Mouse (Mus musculus) liver, postnatal 0 days (tissue): Measurements from ENCODE around the gene Mob3b. TPM values are rescaled to one million over a fixed set of nuclear protein-coding genes. Genes with fewer than 3 reads are reported as not detected.
A peak's percentile ranks its signal among the peaks of the same experiment; 100 is the strongest.

Experiments
- ATAC-seq: fragments of 200-750 bp; cut with Nextera tagmentation; 2 replicates; pipeline ENCODE4 v1.8.0; 2017; ENCODE audit warnings: mild to moderate bottlenecking, moderate library complexity
- DNase-seq: peaks from one replicate; pipeline ENCODE4 v3.0.0-alpha.2; 2016
- H3K27ac ChIP-seq: fragments of 300-500 bp; sonication (generic); 2 replicates; pipeline ENCODE4 v1.5.1; 2014; ENCODE audit warnings: antibody characterized with exemption, moderate library complexity, mild to moderate bottlenecking, low read depth
- H3K27me3 ChIP-seq: fragments of 300-500 bp; sonication (generic); 2 replicates; pipeline ENCODE4 v1.6.1; 2014; ENCODE audit warnings: low read length, control low read depth, mixed read lengths; ENCODE audit not compliant: insufficient read depth
- H3K36me3 ChIP-seq: fragments of 300-500 bp; sonication (generic); replicated peaks from 2 replicates; pipeline ENCODE4 v1.6.1; 2014; ENCODE audit warnings: mild to moderate bottlenecking, control low read depth, low read length, moderate library complexity, mixed read lengths; ENCODE audit not compliant: insufficient read depth
- H3K4me1 ChIP-seq: fragments of 300-500 bp; sonication (generic); 2 replicates; pipeline ENCODE4 v1.6.1; 2014; ENCODE audit warnings: antibody characterized with exemption, mild to moderate bottlenecking, control low read depth; ENCODE audit not compliant: insufficient read depth
- H3K4me2 ChIP-seq: fragments of 300-500 bp; sonication (generic); 2 replicates; pipeline ENCODE4 v1.6.1; 2014; ENCODE audit warnings: low read depth, mild to moderate bottlenecking, low read length, moderate library complexity, mixed read lengths
- H3K4me3 ChIP-seq: fragments of 300-500 bp; sonication (generic); 2 replicates; pipeline ENCODE4 v1.5.1; 2014; ENCODE audit warnings: low read depth, low read length
- H3K9ac ChIP-seq: fragments of 300-500 bp; sonication (generic); replicated peaks from 2 replicates; pipeline ENCODE4 v1.6.1; 2014; ENCODE audit warnings: mild to moderate bottlenecking, moderate library complexity
- H3K9me3 ChIP-seq: fragments of 300-500 bp; sonication (generic); 2 replicates; pipeline ENCODE4 v1.6.1; 2016; ENCODE audit warnings: mild to moderate bottlenecking, control low read depth, low read length, mixed read lengths
- CTCF ChIP-seq: sonication (generic); IDR thresholded peaks from 2 replicates; pipeline ENCODE4 v1.5.1; 2016; ENCODE audit warnings: antibody characterized with exemption, low read depth
- EP300 ChIP-seq: IDR thresholded peaks from 2 replicates; pipeline ENCODE4 v1.6.1; 2016; ENCODE audit warnings: antibody characterized with exemption, low read depth, mild to moderate bottlenecking
- WGBS: fragments of 180-500 bp; shearing (Covaris S2); extraction: QIAGEN DNeasy Blood & Tissue Kit; methylation state at CpG from one replicate; pipeline ENCODE4 v1.1.7; 2014; ENCODE audit not compliant: insufficient replicate concordance; 5-methylcytosine and 5-hydroxymethylcytosine counted together
- polyA plus RNA-seq: library from polyadenylated mRNA; unstranded; fragments of >200 nt; fragmentation: Nextera tagmentation; extraction: Ambion mirVana; gene quantifications from 2 replicates; pipeline ENCODE4 v1.2.1, GENCODE M21; 2015

Mob3b gene
- polyA plus RNA-seq, 1 experiment from 2014 or later, result 13.6 TPM

- Histone ChIP-seq H3K4me3 (no peak overlapping the region), H3K9ac (no peak overlapping the region; the same call in 1 of the 2 replicates), H3K36me3 (no peaks in the 10 kb centered on the region), H3K9me3 (no peaks in the 10 kb centered on the region), H3K27me3 (no peaks in the 10 kb centered on the region), H3K4me2 (peak overlapping the region; percentile 35; the same call in 1 of the 2 replicates), H3K27ac (peak overlapping the region; percentile 51; the same call in 1 of the 2 replicates), H3K4me1 (peaks cover 18% of the 10 kb centered on the region)
- DNase-seq (no peak), ATAC-seq (no peak)
- no peak for TF ChIP-seq CTCF
- TF ChIP-seq EP300, result no peak
- WGBS, result 52% methylated on average over 3 of the region's 3 CpGs
Observed at GRCm38 (mm10) chr4:35154051-35154450, 3.2 kb downstream of the Mob3b start.

- Histone ChIP-seq H3K4me2 (no peak within 1 kb of the TSS), H3K9ac (no peak within 1 kb of the TSS), H3K27ac (peak within 1 kb of the TSS; percentile 29; the same call in 1 of the 2 replicates), H3K9me3 (no peaks in the 10 kb centered on the region), H3K4me3 (no peak within 1 kb of the TSS), H3K27me3 (no peaks in the 10 kb centered on the region), H3K36me3 (no peaks in the 10 kb centered on the region), H3K4me1 (peaks cover 11% of the 10 kb centered on the region)
- ATAC-seq (no peak), DNase-seq (no peak)
- WGBS, result 81% methylated on average over 4 of the region's 4 CpGs
- no peak for TF ChIP-seq CTCF
- TF ChIP-seq EP300, result no peak
Observed at GRCm38 (mm10) chr4:35151756-35152155, 5.5 kb downstream of the Mob3b start, which contains the start of gene Ifnk. Gene Ifnk (plus strand): TSS chr4:35152056.

- Histone ChIP-seq H3K9me3 (no peaks in the 10 kb centered on the region), H3K9ac (no peak overlapping the region), H3K4me1 (peaks cover 9% of the 10 kb centered on the region), H3K36me3 (no peaks in the 10 kb centered on the region), H3K4me3 (no peak overlapping the region), H3K4me2 (no peak overlapping the region), H3K27ac (peak overlapping the region; percentile 29; the same call in 1 of the 2 replicates), H3K27me3 (no peaks in the 10 kb centered on the region)
- WGBS, result 58% methylated on average over 3 of the region's 3 CpGs
- ATAC-seq, result no peak
- TF ChIP-seq CTCF (no peak), EP300 (no peak)
- no peak for DNase-seq
Observed at GRCm38 (mm10) chr4:35150706-35151105, 6.6 kb downstream of the Mob3b start.

GRCm38 (mm10) chr4:35148326-35148725 is 9.0 kb downstream of the Mob3b start:
- Histone ChIP-seq H3K27ac (no peak overlapping the region), H3K27me3 (no peaks in the 10 kb centered on the region), H3K4me2 (no peak overlapping the region), H3K9ac (no peak overlapping the region), H3K36me3 (no peaks in the 10 kb centered on the region), H3K4me1 (peaks cover 7% of the 10 kb centered on the region), H3K4me3 (no peak overlapping the region), H3K9me3 (no peaks in the 10 kb centered on the region)
- TF ChIP-seq EP300 (no peak), CTCF (no peak)
- DNase-seq (no peak), ATAC-seq (no peak)
- 74% methylated on average over 4 of the region's 4 CpGs for WGBS

GRCm38 (mm10) chr4:35146597-35146996 is 10.7 kb downstream of the Mob3b start:
- no peaks in the 10 kb centered on the region for H3K27me3 ChIP-seq
- H3K27ac ChIP-seq, result 0 out of 2 replicates have a peak overlapping the region, but pooled peaks have one; percentile 2
- DNase-seq (no peak), ATAC-seq (no peak)
- peaks cover 5% of the 10 kb centered on the region; the same call in 1 of the 2 replicates for H3K4me1 ChIP-seq
- H3K4me3 ChIP-seq, result no peak overlapping the region
- no peaks in the 10 kb centered on the region for H3K9me3 ChIP-seq
- no peaks in the 10 kb centered on the region for H3K36me3 ChIP-seq
- no peak for TF ChIP-seq CTCF
- no peak for TF ChIP-seq EP300
- no peak overlapping the region for H3K9ac ChIP-seq
- no peak overlapping the region for H3K4me2 ChIP-seq
- WGBS, result 80% methylated on average over 5 of the region's 5 CpGs

GRCm38 (mm10) chr4:35145726-35146125 is 11.6 kb downstream of the Mob3b start:
- Histone ChIP-seq H3K27me3 (no peaks in the 10 kb centered on the region), H3K4me1 (peaks cover 5% of the 10 kb centered on the region), H3K4me2 (no peak overlapping the region), H3K9me3 (no peaks in the 10 kb centered on the region), H3K9ac (no peak overlapping the region), H3K36me3 (no peaks in the 10 kb centered on the region), H3K27ac (peak overlapping the region; percentile 2; the same call in 1 of the 2 replicates), H3K4me3 (no peak overlapping the region)
- ATAC-seq (no peak), DNase-seq (no peak)
- TF ChIP-seq EP300 (no peak), CTCF (no peak)
- WGBS, result 73% methylated on average over 10 of the region's 10 CpGs
